Mouse (Mus musculus): Measurements from ENCODE around the gene Npepps. TPM values are rescaled to one million over a fixed set of nuclear protein-coding genes. Genes with fewer than 3 reads are reported as not detected.

Npepps gene
- polyA plus RNA-seq, 1 experiment from 2014 or later = 41.9 TPM

DNA sequence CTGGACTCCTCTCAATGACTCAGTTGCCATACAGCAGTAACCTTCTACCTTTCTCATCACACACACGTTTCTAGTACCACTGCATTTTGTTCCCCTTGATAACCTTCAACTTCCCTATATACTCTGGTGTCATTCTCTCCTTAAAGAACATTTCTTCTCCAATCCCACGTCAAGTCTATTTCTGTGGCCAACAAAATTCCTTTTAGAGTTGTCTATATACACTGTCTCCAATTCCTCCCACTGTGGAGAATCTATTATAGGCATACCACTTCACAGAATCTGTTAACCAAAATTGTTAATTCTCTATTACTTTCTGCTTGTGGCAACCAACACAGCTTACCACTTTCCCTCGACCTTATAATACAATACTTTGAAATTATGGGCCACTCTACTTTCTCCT is 60.2 kb downstream of the Npepps start:
- 84% methylated on average over 3 of the region's 3 CpGs for WGBS
- Histone ChIP-seq H3K4me1 (replicated peaks; ENCODE audit: control insufficient read depth, insufficient read depth, low read length) (no peaks in the 10 kb centered on the region), H3K9ac (ENCODE audit: low read depth, low read length) (no peak overlapping the region), H3K4me3 (ENCODE audit: low read depth, low read length) (no peak overlapping the region), H3K27ac (ENCODE audit: low read depth, low read length) (no peak overlapping the region), H3K36me3 (ENCODE audit: control insufficient read depth, insufficient read depth) (peaks cover 85% of the 10 kb centered on the region), H3K27me3 (replicated peaks; ENCODE audit: control insufficient read depth, insufficient read depth, low read length) (no peaks in the 10 kb centered on the region), H3K9me3 (ENCODE audit: control insufficient read depth) (no peaks in the 10 kb centered on the region), H3K4me2 (replicated peaks; ENCODE audit: low read depth) (no peak overlapping the region)
- TF ChIP-seq CTCF (IDR thresholded peaks at IDR 0.05; ENCODE audit: low read depth) = no peak
- no peak for ATAC-seq

DNA sequence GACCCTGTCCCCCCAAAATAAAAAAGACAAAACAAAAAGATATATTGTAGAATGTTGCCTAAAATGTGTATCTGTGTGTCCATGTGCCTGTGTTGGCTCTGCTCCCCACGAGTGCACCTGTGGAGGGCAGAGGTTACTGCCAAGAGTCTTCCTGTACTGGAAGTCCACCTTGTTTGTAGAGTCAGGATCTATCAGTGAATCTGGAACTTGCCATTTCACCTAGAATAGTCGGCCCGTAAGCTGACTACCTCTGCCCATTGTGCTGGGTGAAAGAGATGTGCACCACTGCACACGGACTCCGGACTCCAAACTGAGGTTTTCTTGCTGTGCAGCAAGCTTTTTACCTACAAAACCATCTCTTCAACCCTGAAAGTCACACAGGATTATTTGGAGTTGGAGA is 66.0 kb downstream of the Npepps start:
- Histone ChIP-seq H3K4me3 (ENCODE audit: low read depth, low read length) (no peak overlapping the region), H3K4me2 (replicated peaks; ENCODE audit: low read depth) (no peak overlapping the region), H3K27ac (ENCODE audit: low read depth, low read length) (no peak overlapping the region), H3K4me1 (replicated peaks; ENCODE audit: control insufficient read depth, insufficient read depth, low read length) (no peaks in the 10 kb centered on the region), H3K9me3 (ENCODE audit: control insufficient read depth) (no peaks in the 10 kb centered on the region), H3K36me3 (ENCODE audit: control insufficient read depth, insufficient read depth) (peaks cover 69% of the 10 kb centered on the region), H3K27me3 (replicated peaks; ENCODE audit: control insufficient read depth, insufficient read depth, low read length) (no peaks in the 10 kb centered on the region), H3K9ac (ENCODE audit: low read depth, low read length) (no peak overlapping the region)
- no peak for TF ChIP-seq CTCF (IDR thresholded peaks at IDR 0.05; ENCODE audit: low read depth)
- WGBS = 82% methylated on average over 5 of the region's 5 CpGs
- ATAC-seq = no peak

DNA sequence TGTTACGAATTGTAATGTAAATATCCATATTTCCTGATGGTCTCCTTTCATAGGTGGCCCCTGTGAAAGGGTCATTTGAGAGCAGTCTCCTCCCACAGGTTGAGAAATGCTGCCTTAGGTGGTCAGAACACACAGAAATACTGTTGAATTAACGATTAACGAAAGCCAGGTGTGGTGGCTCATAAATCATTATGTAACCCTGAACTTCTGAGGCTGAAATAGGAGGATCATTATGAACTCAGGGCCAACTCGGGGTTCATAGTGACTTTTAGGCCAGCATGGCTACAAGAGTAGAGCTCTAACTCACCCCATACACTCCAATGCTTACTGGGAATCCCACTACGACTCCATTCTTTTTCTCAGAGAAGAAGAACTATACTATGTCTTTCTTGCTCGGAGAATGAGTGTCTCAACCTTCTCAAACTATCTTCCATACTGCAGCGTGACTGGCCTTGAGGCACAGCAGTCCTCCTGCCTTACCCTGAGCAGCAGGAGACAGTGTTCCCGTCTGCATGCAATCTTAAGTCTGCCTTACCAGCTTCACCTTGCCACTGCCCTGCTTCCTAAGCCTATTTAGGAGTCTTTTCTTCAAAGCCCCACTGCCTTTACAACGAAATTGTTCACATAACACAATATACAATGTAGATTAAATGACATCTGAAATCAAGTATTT is 69.6 kb downstream of the Npepps start:
- Histone ChIP-seq H3K4me3 (ENCODE audit: low read depth, low read length) (no peak overlapping the region), H3K36me3 (ENCODE audit: control insufficient read depth, insufficient read depth) (peaks cover 61% of the 10 kb centered on the region), H3K9me3 (ENCODE audit: control insufficient read depth) (no peaks in the 10 kb centered on the region), H3K4me2 (replicated peaks; ENCODE audit: low read depth) (no peak overlapping the region), H3K27ac (ENCODE audit: low read depth, low read length) (peak overlapping the region; percentile 46), H3K4me1 (replicated peaks; ENCODE audit: control insufficient read depth, insufficient read depth, low read length) (no peaks in the 10 kb centered on the region), H3K9ac (ENCODE audit: low read depth, low read length) (no peak overlapping the region), H3K27me3 (replicated peaks; ENCODE audit: control insufficient read depth, insufficient read depth, low read length) (no peaks in the 10 kb centered on the region)
- no peak for TF ChIP-seq CTCF (IDR thresholded peaks at IDR 0.05; ENCODE audit: low read depth)
- peak; percentile 74 for ATAC-seq
- WGBS = 39% methylated on average over 9 of the region's 9 CpGs

DNA sequence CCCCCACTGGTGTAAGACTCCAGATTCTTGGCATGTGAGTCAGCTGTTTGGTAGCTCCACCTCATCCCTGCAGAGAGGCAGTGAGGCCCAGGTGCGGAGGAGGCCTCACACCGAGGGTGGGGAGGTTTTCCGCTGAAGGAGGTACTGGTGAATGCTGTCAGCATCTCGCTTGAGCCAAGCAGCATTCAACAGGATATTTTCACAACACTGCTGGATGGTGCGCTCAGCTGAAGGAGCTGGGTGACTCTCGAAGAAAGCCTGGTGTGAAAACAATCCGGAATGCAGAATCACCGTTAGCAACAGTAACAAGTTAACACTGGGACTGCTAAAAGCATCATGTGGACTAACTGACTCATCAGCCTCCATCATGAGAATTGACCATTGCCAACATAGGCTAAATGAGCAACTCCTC is 73.4 kb downstream of the Npepps start:
- Histone ChIP-seq H3K36me3 (ENCODE audit: control insufficient read depth, insufficient read depth) (peaks cover 27% of the 10 kb centered on the region), H3K4me3 (ENCODE audit: low read depth, low read length) (no peak overlapping the region), H3K4me2 (replicated peaks; ENCODE audit: low read depth) (no peak overlapping the region), H3K9me3 (ENCODE audit: control insufficient read depth) (no peaks in the 10 kb centered on the region), H3K4me1 (replicated peaks; ENCODE audit: control insufficient read depth, insufficient read depth, low read length) (no peaks in the 10 kb centered on the region), H3K9ac (ENCODE audit: low read depth, low read length) (no peak overlapping the region), H3K27ac (ENCODE audit: low read depth, low read length) (peak overlapping the region; percentile 24), H3K27me3 (replicated peaks; ENCODE audit: control insufficient read depth, insufficient read depth, low read length) (no peaks in the 10 kb centered on the region)
- ATAC-seq = peak; percentile 58
- 53% methylated on average over 8 of the region's 8 CpGs for WGBS
- no peak for TF ChIP-seq CTCF (IDR thresholded peaks at IDR 0.05; ENCODE audit: low read depth)

DNA sequence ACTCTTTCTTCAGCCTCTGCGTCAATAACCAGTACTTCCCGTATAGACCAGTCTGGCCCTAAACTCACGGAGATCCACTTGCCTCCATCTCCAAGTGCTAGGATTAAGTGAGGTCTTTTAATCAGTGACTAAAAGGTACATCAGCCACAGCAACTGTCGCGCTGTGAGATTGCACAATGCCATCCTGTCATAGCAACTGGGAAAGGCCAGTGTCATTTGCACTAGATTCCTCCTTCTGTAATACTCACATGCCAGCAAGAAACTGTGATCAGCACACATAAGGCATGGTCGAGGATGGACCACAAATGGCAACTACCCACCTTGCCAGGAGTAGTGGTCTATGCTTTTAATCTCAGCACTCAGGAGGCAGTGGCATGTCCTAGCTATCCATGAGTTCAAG is 80.9 kb downstream of the Npepps start:
- 47% methylated on average over 6 of the region's 6 CpGs for WGBS
- no peak; the same call in 1 of the 2 replicates for ATAC-seq
- H3K4me2 ChIP-seq (replicated peaks; ENCODE audit: low read depth) = no peak overlapping the region
- no peaks in the 10 kb centered on the region for H3K9me3 ChIP-seq (ENCODE audit: control insufficient read depth)
- TF ChIP-seq CTCF (IDR thresholded peaks at IDR 0.05; ENCODE audit: low read depth) = no peak
- H3K27me3 ChIP-seq (replicated peaks; ENCODE audit: control insufficient read depth, insufficient read depth, low read length) = no peaks in the 10 kb centered on the region
- no peak overlapping the region for H3K4me3 ChIP-seq (ENCODE audit: low read depth, low read length)
- H3K36me3 ChIP-seq (ENCODE audit: control insufficient read depth, insufficient read depth) = no peaks in the 10 kb centered on the region
- no peak overlapping the region for H3K27ac ChIP-seq (ENCODE audit: low read depth, low read length)
- H3K4me1 ChIP-seq (replicated peaks; ENCODE audit: control insufficient read depth, insufficient read depth, low read length) = no peaks in the 10 kb centered on the region
- no peak overlapping the region for H3K9ac ChIP-seq (ENCODE audit: low read depth, low read length)

DNA sequence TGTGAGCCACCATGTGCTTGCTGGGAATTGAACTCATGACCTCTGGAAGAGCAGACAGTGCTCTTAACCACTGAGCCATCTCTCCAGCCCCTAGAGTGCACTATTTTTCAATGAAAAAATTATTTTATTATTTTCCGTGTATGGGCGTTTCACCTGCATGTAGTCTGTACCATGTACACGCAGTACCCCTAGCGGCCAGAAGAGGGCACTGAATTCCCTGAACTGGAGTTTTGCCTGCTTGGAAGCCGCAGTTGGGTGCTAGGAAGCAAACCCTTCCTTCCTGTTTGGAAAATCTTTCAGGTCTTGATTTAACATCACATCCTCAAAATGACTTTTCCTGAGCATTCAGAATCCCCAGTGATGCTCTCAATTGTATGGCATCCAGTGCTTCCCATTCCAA is 81.8 kb downstream of the Npepps start:
- Histone ChIP-seq H3K4me2 (replicated peaks; ENCODE audit: low read depth) (no peak overlapping the region), H3K36me3 (ENCODE audit: control insufficient read depth, insufficient read depth) (no peaks in the 10 kb centered on the region), H3K9ac (ENCODE audit: low read depth, low read length) (no peak overlapping the region), H3K9me3 (ENCODE audit: control insufficient read depth) (no peaks in the 10 kb centered on the region), H3K4me3 (ENCODE audit: low read depth, low read length) (no peak overlapping the region), H3K27ac (ENCODE audit: low read depth, low read length) (no peak overlapping the region), H3K4me1 (replicated peaks; ENCODE audit: control insufficient read depth, insufficient read depth, low read length) (no peaks in the 10 kb centered on the region), H3K27me3 (replicated peaks; ENCODE audit: control insufficient read depth, insufficient read depth, low read length) (no peaks in the 10 kb centered on the region)
- TF ChIP-seq CTCF (IDR thresholded peaks at IDR 0.05; ENCODE audit: low read depth) = peak; percentile 77
- 27% methylated on average over 5 of the region's 5 CpGs for WGBS
- ATAC-seq = no peak

All from intestine, postnatal 0 days (tissue).